Comparison of ENCODE assay signal across 1 mouse cellular context in genomic region chr8:71451337-71451736, GRCm38 (mm10).
A peak's percentile ranks its signal among the peaks of the same experiment; 100 is the strongest.
TF ChIP-seq lines count a peak whose summit lies in the region.

No protein-coding gene starts in this region.

TF ChIP-seq in CH12.LX, 34 proteins besides CTCF, POLR2A, EP300 and RAD21:
- TF ChIP-seq HCFC1 (IDR thresholded peaks at IDR 0.05; ENCODE audit: low read depth, low read length) (no peak), CHD2 (IDR thresholded peaks at IDR 0.05; ENCODE audit: low read length) (peak; percentile 33; the same call in 1 of the 2 replicates)
